Mouse (Mus musculus) gastrocnemius, postnatal 14 days (tissue): ENCODE data around the gene Sgk1. TPM values are rescaled to one million over a fixed set of nuclear protein-coding genes. Genes with fewer than 3 reads are reported as not detected.
A peak's percentile ranks its signal among the peaks of the same experiment; 100 is the strongest.

Experiments used
- DNase-seq: peaks from one replicate; pipeline ENCODE4 v3.0.0; 2021; ENCODE audit warnings: mixed read lengths
- intact Hi-C: fragments of 180-260 bp; cut with DNase I; formaldehyde crosslinking; loops from one replicate; pipeline ENCODE4 v1.15.1; 2025; ENCODE audit warnings: low total_unique reads
- long read RNA-seq, 2 experiments: library from polyadenylated mRNA; stranded (forward); transcript quantifications; one replicate each; pipeline ENCODE4 v2.0.0; 2021
- total RNA-seq, 2 experiments: library from RNA; stranded (reverse); gene quantifications; 2 replicates each; pipeline ENCODE4 v1.2.3; 2021

Sgk1 gene
- 100 to 1,000 TPM; 137 to 328 TPM for total RNA-seq
- long read RNA-seq, experiment 1, transcript Sgk1-202 (12 exons, 2,576 nt) = minor isoform, 21 of 205 reads
- long read RNA-seq, experiment 1, transcript Sgk1-201 (12 exons, 2,456 nt) = major isoform, 160 of 205 reads
- long read RNA-seq, experiment 1, partial matches to known transcripts = 18 of 205 reads
- long read RNA-seq, experiment 1, other reads (novel, unspliced or antisense) = 3 of 205 reads
- long read RNA-seq, experiment 2, transcript Sgk1-202 (12 exons, 2,576 nt) = minor isoform, 29 of 306 reads
- long read RNA-seq, experiment 2, transcript Sgk1-201 (12 exons, 2,456 nt) = major isoform, 236 of 306 reads
- long read RNA-seq, experiment 2, transcript Sgk1-203 (12 exons, 2,476 nt) = minor isoform, 6 of 306 reads
- long read RNA-seq, experiment 2, partial matches to known transcripts = 32 of 306 reads
- long read RNA-seq, experiment 2, other reads (novel, unspliced or antisense) = 3 of 306 reads

DNA sequence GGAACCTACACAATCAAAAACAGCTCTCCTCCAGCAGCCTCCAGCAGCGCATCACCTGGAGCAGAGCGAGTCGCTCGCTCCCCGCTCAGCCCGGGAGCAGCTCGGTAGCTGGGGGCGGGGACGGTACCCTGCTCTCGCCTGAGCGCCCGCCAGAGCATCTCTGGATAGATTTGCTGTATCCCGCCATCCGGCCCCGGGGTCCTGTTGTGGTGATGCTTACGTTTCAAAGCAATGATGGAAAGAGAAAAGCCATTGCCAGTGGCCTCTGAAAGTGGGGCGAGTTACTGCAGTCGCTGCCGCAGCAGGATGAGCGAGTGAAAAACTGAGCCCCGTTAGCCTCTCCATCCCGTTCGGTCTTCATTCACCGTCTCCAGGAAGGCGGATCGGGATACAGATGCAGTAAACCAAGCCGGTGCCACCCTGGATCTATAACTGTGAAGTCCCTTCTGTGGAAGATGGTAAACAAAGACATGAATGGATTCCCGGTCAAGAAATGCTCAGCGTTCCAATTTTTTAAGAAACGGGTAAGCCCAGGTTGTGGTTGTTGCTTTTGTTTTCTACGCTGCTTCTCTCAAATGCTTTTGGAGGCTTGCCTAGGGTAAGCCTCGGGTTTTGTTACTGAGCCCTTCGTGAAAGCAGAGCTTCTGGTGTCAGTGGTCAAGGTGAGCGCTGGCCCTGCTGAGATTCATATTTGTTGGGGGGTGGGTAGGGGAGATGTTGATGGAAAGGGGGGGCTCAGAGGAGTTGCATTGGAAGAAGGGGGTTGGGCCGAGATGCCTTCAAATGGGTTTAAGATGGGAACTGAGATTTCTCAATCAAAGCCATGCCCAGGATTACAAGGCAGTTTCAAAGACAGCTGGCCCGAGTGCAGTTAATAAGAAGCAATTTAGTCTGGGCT lies at the start of gene Sgk1:
TSS of gene Sgk1 (plus strand) at position 1 of the 898 bp plus-strand sequence.
- intact Hi-C loops = loop anchor here (10.0 kb wide), 1 partner anchor 102 kb away; no protein-coding TSS in a partner anchor
- DNase-seq = peak; percentile 25

GRCm38 (mm10) chr10:21832282-21832681 lies 49.7 kb upstream of the Sgk1 start:
- no peak for DNase-seq
- intact Hi-C loops = no loop called here

GRCm38 (mm10) chr10:21833757-21834156 lies 48.2 kb upstream of the Sgk1 start:
- no peak for DNase-seq
- intact Hi-C loops = no loop called here

DNA sequence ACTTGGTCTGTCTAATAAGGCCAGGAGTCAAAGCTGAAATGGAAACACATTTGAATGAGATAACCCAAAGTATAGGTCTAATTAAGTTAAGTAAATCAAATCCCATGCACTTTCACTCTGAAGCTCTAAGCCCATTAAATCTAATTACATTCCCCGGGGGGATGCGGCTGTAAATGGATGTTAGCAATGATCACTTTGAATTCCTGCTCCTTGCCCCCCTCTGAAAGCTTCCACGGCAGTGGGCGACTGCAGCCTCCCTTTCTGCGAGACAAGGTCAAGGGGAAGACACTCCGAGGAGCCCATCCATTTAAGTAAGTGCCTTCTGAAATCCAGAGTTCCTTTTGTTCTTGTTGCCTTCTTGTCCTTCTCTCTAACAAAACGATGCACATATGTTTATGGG lies 46.9 kb upstream of the Sgk1 start:
- intact Hi-C loops = no loop called here
- no peak for DNase-seq

- no peak for DNase-seq
- intact Hi-C loops = no loop called here
Measured at GRCm38 (mm10) chr10:21839248-21840155, 42.5 kb upstream of the Sgk1 start.

- DNase-seq = no peak
- intact Hi-C loops = no loop called here
Measured at GRCm38 (mm10) chr10:21843326-21843725, 38.7 kb upstream of the Sgk1 start.

GRCm38 (mm10) chr10:21843861-21844260 lies 38.1 kb upstream of the Sgk1 start:
- DNase-seq = no peak
- intact Hi-C loops = no loop called here

DNA sequence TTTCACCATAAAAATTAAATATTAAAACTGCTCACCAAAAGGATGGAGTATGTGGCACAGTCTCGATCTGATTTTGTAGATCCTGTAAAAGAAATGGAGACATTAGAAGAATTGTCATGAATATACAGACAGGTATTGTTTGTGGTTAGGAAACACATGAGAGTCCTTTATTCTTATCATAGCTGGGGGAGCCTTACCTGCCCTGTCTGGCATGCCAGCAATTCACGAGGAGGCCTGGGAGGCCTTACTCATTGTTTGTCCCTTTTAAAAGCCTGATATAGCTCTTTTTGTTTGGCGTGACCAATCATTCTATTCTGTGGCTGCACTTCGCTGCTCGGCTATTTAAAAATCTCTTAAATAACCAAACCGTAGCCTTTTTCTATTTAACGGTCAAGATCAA lies 37.6 kb upstream of the Sgk1 start:
- intact Hi-C loops = no loop called here

GRCm38 (mm10) chr10:21845601-21846282 lies 36.2 kb upstream of the Sgk1 start:
- DNase-seq = no peak
- intact Hi-C loops = no loop called here

More for the DNA sequence above, 37.6 kb upstream of the Sgk1 start:
- no peak for DNase-seq

DNA sequence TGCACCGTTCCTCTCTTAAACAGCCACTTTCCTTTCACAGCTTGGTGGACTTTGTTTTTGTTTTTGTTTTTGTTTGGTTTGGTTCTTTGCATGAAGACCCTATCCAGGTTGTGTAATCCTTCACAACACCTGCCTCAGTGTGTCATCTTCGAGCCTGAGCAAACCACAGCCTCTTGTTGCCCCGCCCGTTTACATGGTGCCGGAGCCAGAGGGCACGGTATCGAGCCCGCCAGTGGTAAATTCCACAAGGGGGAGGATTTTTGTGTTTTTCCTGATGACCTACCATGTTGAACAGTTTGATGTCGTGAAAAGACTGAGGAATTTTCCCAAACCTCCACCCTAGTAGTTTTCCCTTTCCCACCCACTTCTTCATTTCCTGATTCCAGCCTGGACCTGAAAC lies 35.6 kb upstream of the Sgk1 start:
- intact Hi-C loops = no loop called here
- no peak for DNase-seq

GRCm38 (mm10) chr10:21847026-21847820 lies 34.8 kb upstream of the Sgk1 start:
- intact Hi-C loops = no loop called here
- DNase-seq = no peak

- intact Hi-C loops = no loop called here
- no peak for DNase-seq
Measured at GRCm38 (mm10) chr10:21847931-21848670, 33.9 kb upstream of the Sgk1 start.

DNA sequence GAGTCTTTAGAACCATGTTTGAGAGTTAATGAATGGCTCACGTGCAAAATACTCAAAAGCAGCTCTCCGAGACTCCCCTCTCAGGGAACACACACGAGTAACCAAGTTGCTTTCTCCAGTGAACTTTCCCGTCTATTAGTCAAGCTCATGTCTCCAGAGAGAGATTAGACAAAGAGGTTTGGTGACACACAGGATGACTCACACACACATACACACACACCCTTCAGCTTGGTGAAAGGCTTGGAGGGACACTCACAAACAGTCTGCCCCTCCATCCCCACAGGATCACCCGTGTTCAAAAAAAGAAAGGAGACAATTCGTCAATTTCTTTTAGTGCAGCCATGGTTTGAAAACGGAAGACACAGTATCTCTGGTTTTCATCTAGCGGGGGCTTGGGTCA lies 32.7 kb upstream of the Sgk1 start:
- intact Hi-C loops = no loop called here
- DNase-seq = no peak

GRCm38 (mm10) chr10:21850330-21850729 lies 31.7 kb upstream of the Sgk1 start:
- no peak for DNase-seq
- intact Hi-C loops = no loop called here

DNA sequence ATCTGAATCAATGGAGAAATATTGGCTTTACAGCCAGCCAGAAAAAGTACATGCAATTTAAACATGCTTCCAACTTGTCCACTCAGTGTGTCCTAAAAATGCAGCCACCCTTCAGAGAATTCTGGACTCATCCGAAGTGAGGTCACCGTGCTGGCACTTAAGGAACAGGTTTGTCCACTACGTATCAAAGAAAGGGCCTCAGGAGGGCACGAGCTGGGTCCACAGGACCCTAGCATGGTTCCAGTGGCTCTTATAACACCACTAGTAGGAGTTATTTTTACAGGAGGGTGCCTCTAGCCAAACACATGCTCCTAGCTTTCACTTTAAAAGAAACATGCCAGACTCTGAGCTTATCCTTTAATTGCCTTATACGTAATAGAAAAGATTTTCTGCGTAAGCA lies 28.9 kb upstream of the Sgk1 start:
- intact Hi-C loops = no loop called here

GRCm38 (mm10) chr10:21853566-21854328 lies 28.2 kb upstream of the Sgk1 start:
- DNase-seq = no peak

More for the DNA sequence above, 28.9 kb upstream of the Sgk1 start:
- no peak for DNase-seq

DNA sequence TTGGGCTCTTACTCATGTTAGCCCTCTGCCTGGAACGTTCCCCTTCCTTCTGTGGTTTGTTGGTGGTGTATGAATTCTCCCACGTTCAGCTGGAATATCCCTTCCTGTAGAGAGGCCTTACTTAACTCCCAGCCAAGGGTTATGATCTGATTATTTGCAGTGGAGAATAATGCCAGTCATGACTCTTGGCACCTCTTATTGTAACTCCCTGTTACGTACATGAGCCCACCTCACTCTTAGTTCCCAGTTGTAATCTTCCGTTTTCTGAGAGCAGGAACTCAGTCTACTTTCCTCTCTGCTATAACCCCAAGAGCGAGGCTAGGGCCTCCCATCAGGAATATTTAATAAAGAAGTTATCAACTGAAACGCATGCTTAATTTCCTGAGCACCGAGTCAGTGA lies 26.6 kb upstream of the Sgk1 start:
- no peak for DNase-seq
- intact Hi-C loops = no loop called here

More at GRCm38 (mm10) chr10:21853566-21854328, 28.2 kb upstream of the Sgk1 start:
- intact Hi-C loops = no loop called here
